Mouse (Mus musculus) layer of hippocampus, postnatal 36 days (tissue): ENCODE data around the gene Clca3a1. TPM values are rescaled to one million over a fixed set of nuclear protein-coding genes. Genes with fewer than 3 reads are reported as not detected.

Source experiments
- DNase-seq, 2 experiments: peaks; one replicate each; pipeline ENCODE4 v3.0.0; 2022
- total RNA-seq, 2 experiments: library from RNA; stranded (reverse); gene quantifications; 2 replicates each; pipeline ENCODE4 v1.2.3; 2021

Clca3a1 gene
- total RNA-seq, 2 experiments from 2014 or later, result 0.10 TPM; not detected in 1

DNA sequence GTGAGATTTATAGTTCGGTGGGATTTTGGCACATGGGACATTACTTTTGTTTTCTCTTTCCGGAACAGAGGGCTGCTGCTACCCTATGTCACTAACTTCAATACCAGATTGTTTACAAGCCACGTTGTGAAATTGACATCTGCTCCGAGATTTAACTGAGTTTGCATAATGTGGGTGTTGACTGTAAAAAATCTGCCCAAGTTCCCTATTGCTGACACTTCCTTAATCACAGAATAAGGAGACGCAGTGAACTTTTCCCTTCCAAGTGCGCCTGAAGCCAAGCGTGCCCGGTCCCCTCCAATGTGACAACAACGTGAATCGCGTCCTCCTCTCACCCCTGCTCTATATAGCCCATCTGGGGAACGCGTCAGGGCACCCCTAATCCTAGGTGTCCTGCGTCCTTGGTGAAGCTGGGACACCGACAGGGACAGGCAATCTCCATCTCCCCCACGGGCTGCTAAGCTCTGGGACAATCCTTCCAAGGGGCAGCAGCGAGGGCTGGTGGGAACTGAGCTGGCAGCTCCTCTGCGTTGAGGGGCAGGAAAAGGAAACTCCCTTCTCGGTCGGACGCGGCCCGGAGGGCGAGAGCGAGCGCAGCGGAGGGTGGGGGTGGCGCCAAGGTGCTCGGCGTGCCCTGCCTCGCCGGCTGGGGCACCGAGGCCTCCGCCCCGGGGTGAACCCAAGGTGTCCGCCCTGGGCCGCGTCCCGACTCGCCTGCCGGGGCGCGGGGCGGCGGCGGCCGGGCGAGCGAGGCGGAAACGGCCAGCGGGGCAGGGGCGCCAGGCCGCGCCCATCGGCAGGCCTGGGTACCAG is 41.5 kb downstream of the Clca3a1 start:
- peak; percentile 60 to 64 for DNase-seq

DNA sequence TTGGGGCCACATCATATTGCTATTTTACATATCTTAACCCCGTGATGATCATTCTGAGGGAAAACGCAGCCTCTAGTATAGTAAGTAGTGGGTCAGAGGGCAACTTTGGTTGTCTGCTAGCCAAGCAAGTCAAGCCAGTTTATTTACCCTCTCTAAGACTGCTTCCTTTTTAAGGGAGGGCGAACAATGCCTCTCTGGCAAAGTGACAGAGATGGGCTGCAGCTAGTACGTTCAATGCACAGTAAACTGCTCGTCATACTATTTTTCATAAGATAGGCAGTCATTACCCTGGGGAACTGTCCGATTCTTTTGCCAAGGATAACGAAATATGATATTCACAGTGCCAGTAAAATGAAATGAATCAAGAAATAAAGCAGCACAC is 42.1 kb downstream of the Clca3a1 start:
- no peak for DNase-seq

DNA sequence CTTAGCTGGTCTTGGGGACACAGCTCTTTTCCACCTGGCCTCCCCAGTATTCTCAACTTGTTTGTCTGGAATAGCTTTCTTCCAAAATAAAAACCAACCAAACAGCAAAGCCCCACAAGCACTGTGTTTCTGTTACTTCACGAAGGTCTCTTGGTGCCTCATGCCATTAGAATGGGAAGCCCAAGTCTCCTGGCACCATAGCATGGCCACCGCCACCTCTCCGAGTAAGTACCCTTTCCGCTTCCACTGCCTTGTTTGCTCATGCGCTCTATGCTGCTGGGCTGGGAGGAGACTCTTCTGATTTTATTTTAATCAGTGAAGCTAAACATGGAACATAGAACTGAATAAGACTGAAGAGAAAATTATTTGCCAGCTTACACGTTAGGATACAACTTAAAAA is 42.9 kb downstream of the Clca3a1 start:
- no peak for DNase-seq

DNA sequence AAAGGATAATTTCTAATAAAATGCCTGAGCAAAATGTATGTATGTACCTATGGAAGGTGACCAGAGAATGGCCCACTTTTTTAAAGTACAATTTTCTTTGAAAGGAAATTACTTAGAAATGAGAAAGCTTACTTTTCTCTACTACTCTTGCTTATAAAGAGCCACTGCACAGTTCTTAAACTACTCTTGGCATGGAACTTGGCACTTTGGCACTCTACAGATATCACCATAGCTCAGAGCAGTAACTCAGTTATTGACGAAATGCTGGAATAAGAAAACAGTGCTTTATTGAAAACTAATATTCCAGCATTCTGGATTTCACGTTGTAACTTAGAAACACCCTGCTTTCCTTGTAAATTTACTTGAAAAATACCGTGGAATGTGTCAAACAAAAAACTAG is 43.7 kb downstream of the Clca3a1 start:
- no peak for DNase-seq

GRCm38 (mm10) chr3:144715901-144716300 is 44.9 kb downstream of the Clca3a1 start:
- DNase-seq, result no peak

DNA sequence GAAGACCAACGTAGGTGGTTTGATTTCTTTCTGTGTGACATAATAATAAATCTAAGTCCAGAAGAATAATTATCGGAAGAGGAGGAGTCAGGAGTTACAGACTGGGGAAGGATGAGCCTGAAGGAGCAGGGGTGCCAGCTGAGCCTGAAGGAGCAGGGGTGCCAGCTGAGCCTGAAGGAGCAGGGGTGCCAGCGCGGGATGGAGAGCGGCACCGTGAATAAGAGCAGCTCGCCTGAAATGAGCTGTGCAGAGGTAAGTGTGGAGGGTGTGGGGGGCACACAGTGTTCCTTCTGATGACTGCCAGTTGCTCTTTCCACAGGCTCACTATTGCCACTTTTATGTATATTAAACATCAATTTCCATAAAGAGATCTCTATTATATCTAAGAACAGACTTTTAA is 45.7 kb downstream of the Clca3a1 start:
- no peak for DNase-seq

- DNase-seq, result no peak
These were observed 46.2 kb downstream of the Clca3a1 start for GRCm38 (mm10) chr3:144714606-144715005.

GRCm38 (mm10) chr3:144714126-144714525 is 46.7 kb downstream of the Clca3a1 start:
- no peak for DNase-seq

GRCm38 (mm10) chr3:144711607-144712206 is 49.1 kb downstream of the Clca3a1 start:
- no peak for DNase-seq

DNA sequence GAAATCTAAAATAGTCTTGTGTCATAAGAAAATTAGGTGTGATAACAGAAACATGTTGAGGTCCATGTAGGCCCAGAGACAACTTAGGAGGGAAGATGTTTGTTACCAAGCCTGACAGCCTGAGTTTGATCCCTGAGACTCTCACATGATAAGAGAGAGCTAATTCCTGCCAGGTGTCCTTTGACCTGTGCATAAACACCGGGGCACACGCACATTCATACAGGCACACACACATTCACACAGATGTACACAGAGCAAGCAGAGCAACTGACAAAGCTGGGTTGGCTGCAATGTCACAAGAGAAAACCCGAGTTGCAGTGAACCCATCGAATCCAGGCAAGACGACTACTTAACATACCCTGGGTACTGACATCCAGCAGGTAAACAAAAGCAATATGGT is 52.2 kb downstream of the Clca3a1 start:
- DNase-seq, result no peak

- no peak for DNase-seq
These were observed 56.8 kb downstream of the Clca3a1 start for GRCm38 (mm10) chr3:144703959-144704358.

GRCm38 (mm10) chr3:144698790-144699433 is 61.9 kb downstream of the Clca3a1 start:
- DNase-seq, result no peak

GRCm38 (mm10) chr3:144697942-144698341 is 62.8 kb downstream of the Clca3a1 start:
- DNase-seq, result no peak

DNA sequence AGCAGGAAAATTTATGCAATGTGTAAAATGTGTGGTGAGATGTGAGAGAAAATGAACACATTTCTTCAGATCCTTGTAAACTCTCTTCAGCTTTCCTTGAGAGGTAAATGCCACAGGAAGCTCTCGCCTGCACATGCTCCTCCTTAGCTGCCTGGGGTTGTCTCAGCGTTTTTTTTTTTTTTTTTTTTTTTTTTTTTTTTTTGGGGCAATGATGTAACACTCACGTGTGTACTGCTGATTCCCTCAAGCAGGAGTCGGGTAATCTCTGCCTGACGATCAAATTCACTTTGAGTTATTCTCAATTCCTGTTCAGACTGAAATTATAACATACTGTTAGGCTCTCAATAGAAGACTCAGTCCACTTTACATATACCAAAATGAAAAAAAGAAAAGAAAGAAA is 63.6 kb downstream of the Clca3a1 start:
- DNase-seq, result no peak

DNA sequence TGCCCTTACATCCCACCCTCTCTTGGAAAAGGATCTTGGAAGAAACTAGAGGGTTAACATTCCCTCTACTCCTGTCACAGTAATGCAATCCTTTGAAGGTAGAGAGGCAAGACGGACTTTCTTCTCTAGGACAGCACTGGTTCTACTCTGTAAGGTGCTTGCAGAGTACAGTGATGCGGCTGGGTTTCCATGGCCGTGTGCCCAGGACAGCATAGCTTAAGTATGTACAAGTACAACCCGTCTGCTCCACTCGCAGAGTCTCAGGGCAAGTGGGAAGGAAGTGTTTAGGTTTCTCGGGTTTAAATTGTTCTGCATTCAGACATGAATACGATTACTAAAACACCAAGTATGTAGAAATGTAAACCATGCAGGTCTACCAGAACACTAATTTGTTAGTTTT is 65.8 kb downstream of the Clca3a1 start:
- DNase-seq, result no peak

GRCm38 (mm10) chr3:144694040-144694439 is 66.7 kb downstream of the Clca3a1 start:
- DNase-seq, result no peak

DNA sequence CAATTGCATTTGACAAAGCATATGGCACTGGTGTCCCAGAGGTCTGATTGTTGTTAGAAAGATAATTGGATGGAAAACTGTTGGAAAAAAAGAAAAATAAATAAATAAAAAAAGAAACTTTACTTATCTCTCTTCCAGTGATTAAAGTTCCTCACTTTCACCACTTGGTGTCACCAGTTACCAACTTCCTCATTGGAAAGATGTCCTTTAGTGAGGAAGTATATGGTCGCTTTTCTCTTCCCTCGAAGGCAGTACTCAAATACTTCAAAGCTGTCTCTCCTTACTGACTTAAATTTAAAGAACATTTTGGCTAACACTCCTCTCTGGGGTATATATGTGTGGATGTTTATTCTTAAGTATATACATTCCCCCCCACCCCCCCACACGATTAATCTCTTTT is 68.7 kb downstream of the Clca3a1 start:
- DNase-seq, result no peak

DNA sequence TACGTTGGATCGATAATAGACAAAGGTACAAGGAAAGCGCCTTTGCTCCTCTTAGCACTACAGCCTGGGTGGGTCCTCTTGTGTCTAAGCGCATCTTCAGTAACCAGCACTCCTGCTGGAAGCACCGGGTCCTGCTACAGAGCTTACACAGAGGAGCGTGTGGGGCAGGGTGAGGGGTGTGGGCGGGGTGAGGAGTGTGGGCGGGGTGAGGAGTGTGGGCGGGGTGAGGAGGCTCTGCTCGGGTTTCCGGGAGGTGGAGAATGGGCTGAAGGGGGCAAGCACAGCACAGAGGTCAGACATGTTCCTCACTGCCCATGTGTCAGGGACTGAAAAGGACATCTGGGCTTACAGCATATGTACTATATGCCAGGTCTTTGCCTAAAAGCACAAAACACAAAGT is 71.5 kb downstream of the Clca3a1 start:
- no peak for DNase-seq

DNA sequence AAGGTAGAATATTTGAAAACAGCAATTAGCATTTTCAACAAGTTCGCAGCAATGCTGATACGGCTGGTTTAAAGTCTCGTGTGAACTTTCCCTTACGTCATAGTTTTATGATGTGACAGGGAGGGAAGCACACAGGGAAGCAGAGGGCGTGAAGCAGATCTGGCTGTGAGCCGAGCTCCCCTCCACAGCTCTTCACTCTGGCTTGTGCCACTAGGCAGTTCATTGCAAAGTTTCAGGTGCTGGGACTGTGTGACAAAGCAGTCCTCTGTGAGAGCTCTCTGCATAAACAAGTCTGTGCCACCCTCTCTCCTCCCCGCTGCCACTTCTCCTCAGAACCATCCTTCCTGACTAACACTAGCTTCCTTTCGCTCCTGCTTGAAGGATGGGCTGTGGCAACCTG is 72.5 kb downstream of the Clca3a1 start:
- no peak for DNase-seq

DNA sequence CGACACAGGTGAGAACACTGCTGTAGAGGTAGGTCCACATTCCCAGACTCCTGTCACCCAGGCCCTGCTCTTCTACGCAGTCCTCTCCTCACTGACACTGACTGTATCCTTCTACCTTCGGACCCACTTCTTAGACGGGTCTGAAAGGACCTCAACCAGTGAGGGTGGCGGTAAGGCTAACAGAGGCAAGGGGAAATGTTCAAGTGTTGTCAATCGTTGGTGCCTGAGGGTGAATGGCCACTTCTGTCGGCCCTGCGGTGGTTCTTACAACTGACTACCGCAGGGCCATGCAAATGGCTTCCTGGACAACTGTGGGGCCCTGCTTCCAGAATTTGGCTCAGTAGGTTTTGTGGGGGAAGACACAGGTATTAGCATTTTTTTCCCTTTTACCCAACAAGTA is 73.2 kb downstream of the Clca3a1 start:
- no peak for DNase-seq

GRCm38 (mm10) chr3:144686146-144686545 is 74.6 kb downstream of the Clca3a1 start:
- DNase-seq, result no peak

- no peak for DNase-seq
These were observed 77.5 kb downstream of the Clca3a1 start for GRCm38 (mm10) chr3:144683136-144683814.

DNA sequence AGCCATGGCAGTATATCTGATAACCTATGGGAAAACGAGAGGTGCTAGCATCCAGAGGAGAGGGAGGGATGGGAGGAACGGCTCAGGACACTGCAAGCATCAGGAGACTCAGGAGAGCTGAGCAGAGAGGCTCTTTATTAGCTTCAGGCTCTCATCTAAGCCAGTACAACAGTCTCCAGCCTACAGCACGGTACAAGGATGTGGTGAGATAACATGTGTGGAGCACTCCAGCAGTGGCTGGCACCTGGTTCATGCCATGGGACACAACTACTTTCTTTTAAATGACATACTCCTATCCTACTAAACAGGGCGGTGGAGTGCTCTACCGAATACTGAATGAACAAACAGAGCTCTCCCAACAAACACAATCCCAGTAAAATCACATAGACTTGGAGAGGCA is 79.2 kb downstream of the Clca3a1 start:
- no peak for DNase-seq
